Mouse (Mus musculus): ENCODE measurements at regions not wholly inside any gene's neighbourhood (a gene's known extent, or its start where the extent isn't known, plus 50 kb on each side); places are given as distances from the start of the nearest gene placed in this dataset.
A peak's percentile ranks its signal among the peaks of the same experiment; 100 is the strongest.

GRCm38 (mm10) chr2:30703308-30703707 lies 100.2 kb downstream of the 1700001O22Rik start:
- no peaks in the 10 kb centered on the region for H3K27me3 ChIP-seq
- WGBS, result 87% methylated on average over 1 of the region's 1 CpGs
- no peak overlapping the region for H3K4me2 ChIP-seq
- H3K27ac ChIP-seq, result 0 out of 2 replicates have a peak overlapping the region, but pooled peaks have one; percentile 9
- H3K36me3 ChIP-seq (replicated peaks), result no peaks in the 10 kb centered on the region
- H3K4me1 ChIP-seq, result peaks cover 49% of the 10 kb centered on the region
- peaks cover 4% of the 10 kb centered on the region; the same call in 1 of the 2 replicates for H3K9me3 ChIP-seq
- no peak overlapping the region for H3K9ac ChIP-seq
- ATAC-seq (ENCODE audit: low FRiP score), result no peak
- H3K4me3 ChIP-seq (replicated peaks), result no peak overlapping the region

DNA sequence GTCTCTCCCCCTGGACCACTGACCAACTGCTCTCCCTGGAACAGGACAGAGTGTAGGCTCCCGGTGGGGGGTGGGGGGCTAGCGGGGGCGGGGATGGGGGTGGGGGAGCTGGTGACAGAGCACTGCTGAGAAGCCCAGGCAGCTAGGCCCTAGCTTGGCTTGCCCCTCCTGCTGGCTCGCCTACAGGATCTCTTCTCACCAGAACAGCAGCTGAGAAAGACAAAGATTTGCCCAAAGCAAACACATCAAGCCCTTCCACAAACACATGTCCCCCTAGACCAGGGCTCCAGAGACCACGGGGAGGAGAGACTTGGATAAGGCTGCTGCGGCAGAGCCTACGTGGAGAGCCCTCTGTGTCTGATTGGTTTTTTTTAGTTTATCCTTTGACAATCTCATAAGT lies 100.8 kb downstream of the 1700001O22Rik start:
- peaks cover 4% of the 10 kb centered on the region; the same call in 1 of the 2 replicates for H3K9me3 ChIP-seq
- H3K27ac ChIP-seq, result peak overlapping the region; percentile 76
- H3K27me3 ChIP-seq, result no peaks in the 10 kb centered on the region
- no peak overlapping the region for H3K4me2 ChIP-seq
- peaks cover 45% of the 10 kb centered on the region for H3K4me1 ChIP-seq
- no peak; the same call in 1 of the 2 replicates for ATAC-seq (ENCODE audit: low FRiP score)
- WGBS, result 27% methylated on average over 7 of the region's 7 CpGs
- no peak overlapping the region for H3K9ac ChIP-seq
- no peak overlapping the region for H3K4me3 ChIP-seq (replicated peaks)
- no peaks in the 10 kb centered on the region for H3K36me3 ChIP-seq (replicated peaks)

- Histone ChIP-seq H3K4me3 (replicated peaks) (no peak overlapping the region), H3K27me3 (no peaks in the 10 kb centered on the region), H3K9me3 (peaks cover 4% of the 10 kb centered on the region; the same call in 1 of the 2 replicates), H3K4me1 (peaks cover 39% of the 10 kb centered on the region), H3K9ac (no peak overlapping the region), H3K36me3 (replicated peaks) (no peaks in the 10 kb centered on the region), H3K27ac (no peak overlapping the region), H3K4me2 (no peak overlapping the region)
- ATAC-seq (ENCODE audit: low FRiP score), result no peak
- WGBS, result 87% methylated on average over 2 of the region's 2 CpGs
Observed at GRCm38 (mm10) chr2:30700890-30701289, 102.6 kb downstream of the 1700001O22Rik start.

GRCm38 (mm10) chr2:30700471-30700870 lies 103.0 kb downstream of the 1700001O22Rik start:
- Histone ChIP-seq H3K4me1 (peaks cover 42% of the 10 kb centered on the region), H3K4me3 (replicated peaks) (no peak overlapping the region), H3K27me3 (no peaks in the 10 kb centered on the region), H3K36me3 (replicated peaks) (no peaks in the 10 kb centered on the region), H3K9ac (0 out of 2 replicates have a peak overlapping the region, but pooled peaks have one; percentile 17), H3K4me2 (0 out of 2 replicates have a peak overlapping the region, but pooled peaks have one; percentile 28), H3K27ac (peak overlapping the region; percentile 78), H3K9me3 (peaks cover 4% of the 10 kb centered on the region; the same call in 1 of the 2 replicates)
- no peak for ATAC-seq (ENCODE audit: low FRiP score)
- 94% methylated on average over 1 of the region's 1 CpGs for WGBS

DNA sequence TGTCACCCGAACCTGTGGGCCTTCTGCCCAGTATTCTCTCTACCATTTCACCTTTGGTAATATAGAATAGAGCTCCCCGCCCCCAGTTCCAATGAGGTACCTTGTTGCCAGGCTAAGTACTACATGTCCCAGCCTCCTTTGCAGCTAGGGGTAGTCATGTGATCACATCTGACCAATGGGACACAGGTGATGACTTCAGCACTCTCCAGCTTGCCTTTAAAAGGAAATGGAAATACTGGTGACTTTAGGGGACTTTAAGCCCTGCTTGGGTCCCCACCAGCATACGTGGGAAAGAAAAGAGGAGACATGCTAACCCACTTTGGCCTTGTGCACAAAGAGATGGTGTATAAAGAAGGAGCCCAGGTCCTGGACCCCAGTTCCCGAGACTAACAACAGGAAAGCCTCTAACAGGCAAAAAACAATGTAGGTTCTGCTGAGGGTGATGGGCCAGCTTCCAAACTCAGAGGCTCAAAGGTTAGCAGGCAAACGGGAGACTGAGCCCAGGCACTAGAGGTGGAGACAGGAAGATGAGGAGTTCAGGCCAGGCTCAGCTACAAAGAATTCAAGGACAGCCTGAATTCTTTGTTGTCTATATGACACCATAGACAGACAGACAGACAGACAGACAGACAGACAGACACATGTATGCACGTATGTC lies 103.5 kb downstream of the 1700001O22Rik start:
- H3K9ac ChIP-seq, result 0 out of 2 replicates have a peak overlapping the region, but pooled peaks have one; percentile 17
- 31% methylated on average over 6 of the region's 6 CpGs for WGBS
- peak overlapping the region; percentile 28 for H3K4me2 ChIP-seq
- peaks cover 4% of the 10 kb centered on the region; the same call in 1 of the 2 replicates for H3K9me3 ChIP-seq
- H3K36me3 ChIP-seq (replicated peaks), result no peaks in the 10 kb centered on the region
- H3K4me1 ChIP-seq, result peaks cover 48% of the 10 kb centered on the region
- H3K4me3 ChIP-seq (replicated peaks), result no peak overlapping the region; the same call in 1 of the 2 replicates
- H3K27me3 ChIP-seq, result no peaks in the 10 kb centered on the region
- ATAC-seq (ENCODE audit: low FRiP score), result peak; percentile 88
- H3K27ac ChIP-seq, result peak overlapping the region; percentile 78

DNA sequence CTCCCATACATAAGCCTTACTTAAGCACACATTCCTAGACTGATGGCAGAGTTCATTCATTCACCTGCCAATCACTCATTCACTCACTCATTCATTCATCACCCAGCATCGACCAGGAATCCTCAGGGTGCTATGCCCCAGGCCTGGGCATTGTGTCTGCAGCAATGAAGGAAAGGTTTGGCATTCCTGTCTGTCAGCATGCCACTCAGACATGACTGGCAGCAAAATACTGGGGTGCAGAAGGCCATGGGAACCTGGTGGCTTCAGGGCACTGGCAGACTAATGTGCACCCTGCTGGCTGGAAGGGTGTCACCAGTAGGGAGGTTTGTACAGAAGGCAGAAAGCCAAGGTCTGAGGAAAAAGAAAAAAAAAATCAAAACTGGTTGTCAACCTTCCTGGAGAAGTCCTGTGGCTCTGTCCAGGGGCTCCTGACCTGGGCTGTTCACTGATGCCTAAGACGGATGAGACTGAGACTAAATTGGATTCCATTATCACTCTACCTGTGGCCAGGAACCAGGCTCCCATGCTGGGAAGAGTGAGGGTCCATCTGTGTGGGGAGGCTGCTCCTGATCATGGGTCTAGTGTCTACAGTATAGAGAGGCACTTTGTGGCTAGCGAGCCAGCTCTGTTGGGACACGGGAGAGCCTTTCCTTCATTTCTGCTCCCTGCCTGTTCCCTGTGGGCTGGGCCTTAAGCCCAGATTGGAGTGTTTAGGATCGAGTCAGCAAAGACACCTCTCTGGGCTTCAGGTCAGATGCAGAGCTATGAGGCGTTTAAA lies 104.1 kb downstream of the Cstad start:
- Histone ChIP-seq H3K4me3 (replicated peaks) (no peak overlapping the region), H3K9me3 (no peaks in the 10 kb centered on the region), H3K9ac (no peak overlapping the region), H3K4me1 (peaks cover 55% of the 10 kb centered on the region), H3K27me3 (no peaks in the 10 kb centered on the region), H3K4me2 (no peak overlapping the region), H3K36me3 (replicated peaks) (no peaks in the 10 kb centered on the region), H3K27ac (no peak overlapping the region)
- ATAC-seq (ENCODE audit: low FRiP score), result no peak
- WGBS, result 77% methylated on average over 6 of the region's 6 CpGs

DNA sequence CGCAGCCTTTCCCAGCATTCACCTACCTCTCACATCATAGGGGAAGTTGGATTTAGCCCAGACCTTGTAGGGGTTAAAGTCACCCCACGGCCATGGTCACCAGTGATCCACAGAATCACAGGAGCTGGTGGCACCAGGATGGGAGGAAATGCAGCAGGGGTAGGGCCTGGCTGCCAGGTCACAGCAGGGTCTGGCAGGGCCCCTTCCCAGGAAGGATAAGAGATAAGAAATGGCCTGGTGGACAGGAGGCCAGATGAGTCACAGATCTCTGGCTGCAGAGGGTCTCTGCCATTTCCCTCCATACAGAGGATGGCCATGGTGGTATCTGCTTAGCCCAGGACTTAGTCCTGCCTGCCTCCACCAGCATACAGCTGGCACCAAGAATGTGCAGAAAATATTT lies 103.0 kb downstream of the Cstad start:
- Histone ChIP-seq H3K36me3 (replicated peaks) (no peaks in the 10 kb centered on the region), H3K4me2 (no peak overlapping the region), H3K9me3 (no peaks in the 10 kb centered on the region), H3K27me3 (no peaks in the 10 kb centered on the region), H3K9ac (no peak overlapping the region), H3K4me1 (peaks cover 62% of the 10 kb centered on the region), H3K4me3 (replicated peaks) (no peak overlapping the region), H3K27ac (peak overlapping the region; percentile 56; the same call in 1 of the 2 replicates)
- WGBS, result 85% methylated on average over 2 of the region's 2 CpGs
- ATAC-seq (ENCODE audit: low FRiP score), result no peak

- H3K27me3 ChIP-seq, result no peaks in the 10 kb centered on the region
- H3K4me1 ChIP-seq, result peaks cover 71% of the 10 kb centered on the region
- H3K4me3 ChIP-seq (replicated peaks), result no peak overlapping the region
- no peaks in the 10 kb centered on the region for H3K36me3 ChIP-seq (replicated peaks)
- no peaks in the 10 kb centered on the region for H3K9me3 ChIP-seq
- H3K4me2 ChIP-seq, result no peak overlapping the region
- no peak overlapping the region for H3K9ac ChIP-seq
- ATAC-seq (ENCODE audit: low FRiP score), result no peak
- H3K27ac ChIP-seq, result peak overlapping the region; percentile 100
- 68% methylated on average over 11 of the region's 11 CpGs for WGBS
Observed at GRCm38 (mm10) chr2:30695771-30696456, 101.1 kb downstream of the Cstad start.

DNA sequence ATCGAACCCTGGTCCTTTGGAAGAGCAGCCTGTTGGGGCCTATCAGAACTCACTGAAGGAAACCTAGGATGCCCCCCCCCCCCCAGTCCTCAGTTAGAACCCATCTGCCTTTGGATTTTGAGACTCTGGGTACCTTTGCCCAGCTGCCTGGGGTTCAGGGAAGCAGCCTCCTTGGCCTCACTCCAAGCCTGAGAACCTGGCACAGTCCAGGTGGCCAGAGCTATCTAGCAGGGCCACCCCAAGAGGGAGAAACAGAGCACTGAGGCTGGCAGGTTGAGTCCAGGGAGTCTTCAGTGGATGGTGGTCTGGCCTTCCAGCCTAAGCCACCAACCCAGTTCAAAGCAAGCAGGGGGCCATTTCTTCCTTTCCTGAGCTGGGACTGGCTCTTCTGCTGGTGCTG lies 100.2 kb downstream of the Cstad start:
- H3K9me3 ChIP-seq, result no peaks in the 10 kb centered on the region
- peaks cover 69% of the 10 kb centered on the region for H3K4me1 ChIP-seq
- no peak overlapping the region for H3K9ac ChIP-seq
- peak overlapping the region; percentile 100 for H3K27ac ChIP-seq
- no peak for ATAC-seq (ENCODE audit: low FRiP score)
- no peak overlapping the region for H3K4me2 ChIP-seq
- 100% methylated on average over 1 of the region's 1 CpGs for WGBS
- no peaks in the 10 kb centered on the region for H3K36me3 ChIP-seq (replicated peaks)
- no peak overlapping the region for H3K4me3 ChIP-seq (replicated peaks)
- no peaks in the 10 kb centered on the region for H3K27me3 ChIP-seq

- Histone ChIP-seq H3K4me1 (peaks cover 65% of the 10 kb centered on the region), H3K9me3 (no peaks in the 10 kb centered on the region), H3K27me3 (no peaks in the 10 kb centered on the region), H3K27ac (peak overlapping the region; percentile 100), H3K4me2 (peak overlapping the region; percentile 64), H3K36me3 (replicated peaks) (no peaks in the 10 kb centered on the region), H3K4me3 (replicated peaks) (peak overlapping the region; percentile 36), H3K9ac (peak overlapping the region; percentile 74)
- under 1% methylated on average over 40 of the region's 41 CpGs for WGBS
- ATAC-seq (ENCODE audit: low FRiP score), result peak; percentile 88
Observed at GRCm38 (mm10) chr2:30693206-30694035, 98.6 kb downstream of the Cstad start.

DNA sequence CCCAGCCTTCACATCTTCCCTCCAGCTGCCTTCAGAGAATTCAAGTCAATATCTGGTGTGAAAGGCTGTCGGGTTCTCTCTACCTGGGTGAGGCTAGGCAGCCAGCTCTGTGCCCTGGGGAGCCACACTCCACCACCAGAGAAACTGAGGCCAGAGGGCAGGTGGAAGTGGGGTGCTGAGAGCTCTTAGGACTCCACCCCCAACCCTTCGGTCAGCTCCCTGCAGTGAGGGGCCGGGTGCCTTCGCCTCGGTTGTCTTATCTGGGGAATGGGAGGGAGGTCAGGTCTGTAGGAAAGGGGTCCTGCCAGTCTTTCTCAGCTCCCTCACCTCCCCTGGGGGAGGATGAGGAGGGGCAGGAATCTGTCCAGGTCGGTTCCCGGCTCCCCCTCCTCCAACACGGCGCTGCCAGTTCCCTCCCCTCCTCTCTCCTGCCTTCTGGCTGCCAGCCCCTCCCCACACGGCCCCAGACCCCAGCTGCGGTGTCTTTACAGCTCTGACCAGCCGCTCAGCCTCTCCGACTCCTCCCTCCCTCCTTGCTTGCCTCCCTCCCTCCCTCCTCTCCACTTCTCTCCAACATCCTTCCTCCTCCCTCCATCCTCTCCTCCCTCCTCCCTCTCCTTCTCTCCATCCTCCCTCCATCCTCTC lies 97.8 kb downstream of the Cstad start:
- Histone ChIP-seq H3K27me3 (no peaks in the 10 kb centered on the region), H3K9ac (peak overlapping the region; percentile 74), H3K4me1 (peaks cover 72% of the 10 kb centered on the region), H3K4me2 (peak overlapping the region; percentile 64), H3K36me3 (replicated peaks) (no peaks in the 10 kb centered on the region), H3K9me3 (no peaks in the 10 kb centered on the region), H3K27ac (peak overlapping the region; percentile 100), H3K4me3 (replicated peaks) (peak overlapping the region; percentile 36)
- ATAC-seq (ENCODE audit: low FRiP score), result peak; percentile 89
- WGBS, result 0% methylated on average over 13 of the region's 13 CpGs

All from forebrain, embryonic 12.5 days (tissue).